ENCODE assay signal across 22 mouse cellular contexts in genomic region chr15:96927674-96928073, GRCm38 (mm10).
A peak's percentile ranks its signal among the peaks of the same experiment; 100 is the strongest.
DNase-seq lines count a peak whose midpoint lies in the region; ATAC-seq and TF ChIP-seq lines count a peak whose summit lies in the region.
"Had no signal": no experiment of that assay in that cellular context is flagged by ENCODE, and none has a peak within 500 bp of the region (broad histone marks: within the 10 kb centered on the region; RNA-seq: fewer than 3 reads in every experiment).

No protein-coding gene starts in this region.

- 77% methylated on average over 4 of the region's 4 CpGs for WGBS in liver, embryonic 11.5 days
- 48% methylated on average over 4 of the region's 4 CpGs for WGBS in liver, embryonic 14.5 days (ENCODE audit: insufficient replicate concordance)
- 60% methylated on average over 4 of the region's 4 CpGs for WGBS in liver, postnatal 0 days (ENCODE audit: insufficient replicate concordance)
- 89% methylated on average over 4 of the region's 4 CpGs for WGBS in hindbrain, postnatal 0 days

- no peak overlapping the region for H3K9ac ChIP-seq in liver, embryonic 11.5 days (ENCODE audit: low read depth, low read length)
- no peak overlapping the region for H3K9ac ChIP-seq in liver, embryonic 14.5 days (replicated peaks)
- H3K9ac ChIP-seq in liver, postnatal 0 days (replicated peaks) = no peak overlapping the region
- H3K9ac ChIP-seq in hindbrain, postnatal 0 days (replicated peaks; ENCODE audit: low read length) = no peak overlapping the region
- H3K9ac ChIP-seq: embryonic facial prominence, embryonic 12.5 days; embryonic facial prominence, embryonic 15.5 days; forebrain, postnatal 0 days; hindbrain, embryonic 13.5 days had no signal

- H3K27ac ChIP-seq in liver, embryonic 11.5 days (ENCODE audit: low read depth, low read length) = no peak overlapping the region
- H3K27ac ChIP-seq in liver, embryonic 14.5 days = no peak overlapping the region
- no peak overlapping the region for H3K27ac ChIP-seq in liver, postnatal 0 days (ENCODE audit: low read depth)
- H3K27ac ChIP-seq in hindbrain, postnatal 0 days = no peak overlapping the region
- H3K27ac ChIP-seq: embryonic facial prominence, embryonic 12.5 days; embryonic facial prominence, embryonic 15.5 days; hindbrain, embryonic 13.5 days had no signal

- TF ChIP-seq CTCF in liver, embryonic 14.5 days (IDR thresholded peaks at IDR 0.05; ENCODE audit: low read depth) = no peak
- TF ChIP-seq CTCF in liver, postnatal 0 days (IDR thresholded peaks at IDR 0.05; ENCODE audit: low read depth) = no peak
- TF ChIP-seq CTCF in hindbrain, postnatal 0 days (IDR thresholded peaks at IDR 0.05; ENCODE audit: low read depth) = no peak

- H3K4me3 ChIP-seq in liver, embryonic 11.5 days (ENCODE audit: low read depth, low read length) = no peak overlapping the region
- no peak overlapping the region for H3K4me3 ChIP-seq in liver, embryonic 14.5 days (ENCODE audit: insufficient read depth in 1 of 2, low read depth in 2 of 2, low read length in 2 of 2)
- no peak overlapping the region for H3K4me3 ChIP-seq in liver, postnatal 0 days (ENCODE audit: low read depth, low read length)
- H3K4me3 ChIP-seq in hindbrain, postnatal 0 days (ENCODE audit: low read length) = no peak overlapping the region
- H3K4me3 ChIP-seq: embryonic facial prominence, embryonic 12.5 days; embryonic facial prominence, embryonic 15.5 days; hindbrain, embryonic 13.5 days had no signal

- no peak for DNase-seq in liver, embryonic 11.5 days (ENCODE audit: low spot score)
- DNase-seq in liver = no peak
- DNase-seq in liver, embryonic 14.5 days (ENCODE audit: low read depth in 3 of 3, low spot score in 3 of 3) = no peak
- peak; percentile 5 for DNase-seq in liver, postnatal 0 days
- no peak for DNase-seq in hindbrain, postnatal 0 days (ENCODE audit: low spot score)
- DNase-seq in cerebellum, postnatal 10 days = no peak
- no peak for DNase-seq in adrenal gland, postnatal 36 days
- DNase-seq: adrenal gland, adult 8-10 months; adrenal gland, postnatal 25 days; cerebellum, adult 18-20 months; cerebellum, adult 9-10 months; cerebellum, postnatal 25 days; forebrain, postnatal 0 days; gastrocnemius, postnatal 25 days; heart, adult 18-20 months had no signal

- ATAC-seq in liver, embryonic 11.5 days (replicated peaks; ENCODE audit: low FRiP score) = 0 out of 2 replicates have a peak, but pooled peaks have one; percentile 32
- peak; percentile 49 for ATAC-seq in liver, embryonic 14.5 days (ENCODE audit: insufficient read depth)
- no peak for ATAC-seq in liver, postnatal 0 days
- no peak for ATAC-seq in hindbrain, postnatal 0 days
- ATAC-seq: CD4-positive, CD25-positive, alpha-beta regulatory T cell, adult 4 months; forebrain, embryonic 14.5 days; forebrain, postnatal 0 days; hindbrain, embryonic 16.5 days; inflammation-experienced regulatory T-cells, adult 6 months had no signal

- H3K4me1 ChIP-seq in liver, embryonic 11.5 days (replicated peaks; ENCODE audit: control insufficient read depth, insufficient read depth, low read length) = no peaks in the 10 kb centered on the region
- H3K4me1 ChIP-seq in liver, embryonic 14.5 days (replicated peaks; ENCODE audit: control insufficient read depth in 2 of 2, insufficient read depth in 2 of 2, low read length in 1 of 2) = peaks cover 9 to 23% of the 10 kb centered on the region in 2 experiments
- H3K4me1 ChIP-seq in liver, postnatal 0 days (ENCODE audit: insufficient read depth) = peaks cover 2% of the 10 kb centered on the region; the same call in 1 of the 2 replicates
- no peaks in the 10 kb centered on the region for H3K4me1 ChIP-seq in hindbrain, postnatal 0 days (ENCODE audit: insufficient read depth, low read length)
- H3K4me1 ChIP-seq: embryonic facial prominence, embryonic 12.5 days; embryonic facial prominence, embryonic 15.5 days; hindbrain, embryonic 13.5 days had no signal

- TF ChIP-seq EP300 in liver, embryonic 14.5 days (IDR thresholded peaks at IDR 0.05; ENCODE audit: low read depth) = 0 out of 2 replicates have a peak, but pooled peaks have one; percentile 12
- TF ChIP-seq EP300 in liver, postnatal 0 days (IDR thresholded peaks at IDR 0.05; ENCODE audit: low read depth) = peak; percentile 53

- no peaks in the 10 kb centered on the region for H3K36me3 ChIP-seq in liver, embryonic 11.5 days (ENCODE audit: control insufficient read depth, insufficient read depth, low read length)
- no peaks in the 10 kb centered on the region for H3K36me3 ChIP-seq in liver, embryonic 14.5 days (replicated peaks; ENCODE audit: control insufficient read depth, insufficient read depth, low read depth)
- no peaks in the 10 kb centered on the region for H3K36me3 ChIP-seq in liver, postnatal 0 days (replicated peaks; ENCODE audit: insufficient read depth, low read length)
- H3K36me3 ChIP-seq in hindbrain, postnatal 0 days (ENCODE audit: insufficient read depth, low read length) = no peaks in the 10 kb centered on the region
- H3K36me3 ChIP-seq: embryonic facial prominence, embryonic 12.5 days; embryonic facial prominence, embryonic 15.5 days; hindbrain, embryonic 13.5 days had no signal

- H3K4me2 ChIP-seq in liver, embryonic 11.5 days = no peak overlapping the region
- H3K4me2 ChIP-seq in liver, embryonic 14.5 days (ENCODE audit: low read depth) = no peak overlapping the region
- H3K4me2 ChIP-seq in liver, postnatal 0 days (ENCODE audit: low read depth, low read length) = no peak overlapping the region
- H3K4me2 ChIP-seq in hindbrain, postnatal 0 days (ENCODE audit: low read depth, low read length) = no peak overlapping the region
- H3K4me2 ChIP-seq: embryonic facial prominence, embryonic 12.5 days; embryonic facial prominence, embryonic 15.5 days; hindbrain, embryonic 13.5 days had no signal

- no peaks in the 10 kb centered on the region for H3K27me3 ChIP-seq in liver, embryonic 11.5 days (replicated peaks; ENCODE audit: control insufficient read depth, insufficient read depth, low read length)
- no peaks in the 10 kb centered on the region for H3K27me3 ChIP-seq in liver, embryonic 14.5 days (ENCODE audit: control insufficient read depth, insufficient read depth, low read length)
- H3K27me3 ChIP-seq in liver, postnatal 0 days (ENCODE audit: insufficient read depth, low read length) = no peaks in the 10 kb centered on the region
- no peaks in the 10 kb centered on the region for H3K27me3 ChIP-seq in hindbrain, postnatal 0 days (ENCODE audit: insufficient read depth, low read length)
- H3K27me3 ChIP-seq: embryonic facial prominence, embryonic 12.5 days; embryonic facial prominence, embryonic 15.5 days; hindbrain, embryonic 13.5 days had no signal

- no peaks in the 10 kb centered on the region for H3K9me3 ChIP-seq in liver, embryonic 11.5 days (ENCODE audit: control insufficient read depth, low read length)
- no peaks in the 10 kb centered on the region for H3K9me3 ChIP-seq in liver, embryonic 14.5 days (ENCODE audit: control insufficient read depth, low read length)
- no peaks in the 10 kb centered on the region for H3K9me3 ChIP-seq in liver, postnatal 0 days (ENCODE audit: low read length)
- no peaks in the 10 kb centered on the region for H3K9me3 ChIP-seq in hindbrain, postnatal 0 days (ENCODE audit: low read length)
- H3K9me3 ChIP-seq: embryonic facial prominence, embryonic 12.5 days; embryonic facial prominence, embryonic 15.5 days; hindbrain, embryonic 13.5 days had no signal

Comparison
In these comparisons a context has a peak if more than half of its experiments do, and no peak if none do; other contexts are left out.
1. ATAC-seq: peak in liver, embryonic 11.5 days (single experiment) and liver, embryonic 14.5 days (single experiment); none in liver, postnatal 0 days (single experiment) and hindbrain, postnatal 0 days (single experiment).